Mouse (Mus musculus) embryonic fibroblast, embryonic 13.5 days (primary cell): ENCODE measurements around the gene Sun5.

Experiments used
- CTCF ChIP-seq: IDR thresholded peaks from 2 replicates; pipeline ENCODE4 v1.5.1; 2011; ENCODE audit warnings: mild to moderate bottlenecking, control low read depth, low read length, moderate library complexity, borderline replicate concordance; ENCODE audit not compliant: insufficient read depth
- POLR2A ChIP-seq: IDR thresholded peaks from 2 replicates; pipeline ENCODE4 v1.6.1; 2011; ENCODE audit warnings: low read depth, mild to moderate bottlenecking, control low read depth, low read length, moderate library complexity

GRCm38 (mm10) chr2:153808841-153809240 lies 62.0 kb downstream of the Sun5 start:
- no peak for TF ChIP-seq CTCF
- TF ChIP-seq POLR2A = no peak
